Mouse (Mus musculus): ENCODE measurements around the gene Vps52. TPM values are rescaled to one million over a fixed set of nuclear protein-coding genes. Genes with fewer than 3 reads are reported as not detected.

Vps52 gene
- polyA plus RNA-seq, 1 experiment from 2014 or later = 35.3 TPM

DNA sequence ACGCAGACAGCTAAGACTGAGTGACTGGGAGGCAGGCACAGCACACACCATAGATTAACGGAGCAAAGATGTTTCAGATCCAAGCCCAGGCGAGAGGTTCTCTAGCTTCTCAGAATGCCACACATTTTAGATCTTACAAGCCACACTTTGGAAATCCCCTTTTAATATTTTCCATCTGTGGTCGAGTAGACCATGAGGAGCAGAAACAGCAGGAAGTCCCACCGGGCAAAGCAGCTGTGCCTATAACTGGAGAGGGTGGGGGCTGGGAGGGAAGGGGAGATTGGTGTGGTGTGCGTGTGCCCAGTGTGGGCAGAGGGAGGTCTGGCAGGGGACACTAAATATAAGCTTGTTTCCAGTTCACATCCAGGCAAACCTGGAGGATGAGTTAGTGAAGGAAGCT is 1.9 kb downstream of the Vps52 start:
- Histone ChIP-seq H3K27ac (ENCODE audit: low read depth) (no peak overlapping the region), H3K36me3 (ENCODE audit: control insufficient read depth, insufficient read depth, low read length) (peaks cover 62% of the 10 kb centered on the region), H3K4me3 (ENCODE audit: low read depth, low read length) (no peak overlapping the region), H3K9me3 (ENCODE audit: control insufficient read depth, low read length) (no peaks in the 10 kb centered on the region), H3K4me1 (replicated peaks; ENCODE audit: control insufficient read depth, insufficient read depth, low read length) (peaks cover 29% of the 10 kb centered on the region), H3K9ac (ENCODE audit: low read length) (no peak overlapping the region), H3K27me3 (replicated peaks; ENCODE audit: control insufficient read depth, insufficient read depth, low read length) (no peaks in the 10 kb centered on the region), H3K4me2 (ENCODE audit: low read length) (no peak overlapping the region)
- DNase-seq (ENCODE audit: low spot score) (no peak), ATAC-seq (replicated peaks; ENCODE audit: low FRiP score, low TSS enrichment, low read depth) (no peak)
- 91% methylated on average over 6 of the region's 6 CpGs for WGBS

DNA sequence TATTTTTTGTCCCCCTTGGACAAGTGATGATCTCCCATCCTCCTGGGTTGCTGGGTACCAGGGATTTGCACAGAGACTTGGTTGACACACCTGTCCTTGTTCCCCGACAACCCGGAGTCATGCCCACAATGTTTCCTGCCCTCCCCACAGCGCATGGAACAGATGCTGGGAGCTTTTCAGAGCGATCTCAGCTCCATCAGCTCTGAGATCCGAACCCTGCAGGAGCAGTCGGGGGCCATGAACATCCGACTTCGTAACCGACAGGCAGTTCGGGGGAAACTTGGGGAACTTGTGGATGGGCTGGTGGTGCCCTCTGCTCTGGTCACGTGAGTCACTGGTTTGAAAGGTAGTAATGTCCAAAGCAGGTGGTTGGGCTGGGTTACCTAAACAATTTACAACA is 2.8 kb downstream of the Vps52 start:
- DNase-seq (ENCODE audit: low spot score) = no peak
- Histone ChIP-seq H3K27ac (ENCODE audit: low read depth) (no peak overlapping the region), H3K4me2 (ENCODE audit: low read length) (no peak overlapping the region), H3K4me1 (replicated peaks; ENCODE audit: control insufficient read depth, insufficient read depth, low read length) (peaks cover 19% of the 10 kb centered on the region), H3K27me3 (replicated peaks; ENCODE audit: control insufficient read depth, insufficient read depth, low read length) (no peaks in the 10 kb centered on the region), H3K4me3 (ENCODE audit: low read depth, low read length) (no peak overlapping the region), H3K36me3 (ENCODE audit: control insufficient read depth, insufficient read depth, low read length) (peaks cover 62% of the 10 kb centered on the region), H3K9ac (ENCODE audit: low read length) (no peak overlapping the region), H3K9me3 (ENCODE audit: control insufficient read depth, low read length) (no peaks in the 10 kb centered on the region)
- WGBS = 94% methylated on average over 11 of the region's 11 CpGs
- ATAC-seq (replicated peaks; ENCODE audit: low FRiP score, low TSS enrichment, low read depth) = no peak

DNA sequence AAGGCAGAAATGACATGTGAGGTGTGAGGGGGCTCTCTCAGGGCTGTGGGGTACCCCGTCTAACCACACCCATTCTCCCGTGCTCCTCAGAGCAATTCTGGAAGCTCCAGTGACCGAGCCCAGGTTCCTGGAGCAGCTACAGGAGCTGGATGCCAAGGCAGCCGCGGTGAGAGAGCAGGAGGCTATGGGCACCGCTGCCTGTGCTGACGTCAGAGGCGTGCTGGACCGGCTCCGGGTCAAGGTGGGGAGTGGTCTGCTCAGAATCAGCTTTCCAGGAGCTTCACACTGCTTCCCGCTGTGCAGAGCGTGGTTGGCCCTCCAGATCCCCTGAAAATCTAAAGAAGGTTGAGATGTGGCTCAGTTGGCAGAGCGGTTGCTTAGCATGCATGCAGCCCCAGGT is 3.5 kb downstream of the Vps52 start:
- H3K9me3 ChIP-seq (ENCODE audit: control insufficient read depth, low read length) = no peaks in the 10 kb centered on the region
- H3K27ac ChIP-seq (ENCODE audit: low read depth) = no peak overlapping the region
- H3K4me3 ChIP-seq (ENCODE audit: low read depth, low read length) = no peak overlapping the region
- 95% methylated on average over 13 of the region's 13 CpGs for WGBS
- peaks cover 56% of the 10 kb centered on the region for H3K36me3 ChIP-seq (ENCODE audit: control insufficient read depth, insufficient read depth, low read length)
- H3K4me1 ChIP-seq (replicated peaks; ENCODE audit: control insufficient read depth, insufficient read depth, low read length) = peaks cover 13% of the 10 kb centered on the region
- ATAC-seq (replicated peaks; ENCODE audit: low FRiP score, low TSS enrichment, low read depth) (no peak), DNase-seq (ENCODE audit: low spot score) (no peak)
- no peak overlapping the region for H3K9ac ChIP-seq (ENCODE audit: low read length)
- no peak overlapping the region for H3K4me2 ChIP-seq (ENCODE audit: low read length)
- no peaks in the 10 kb centered on the region for H3K27me3 ChIP-seq (replicated peaks; ENCODE audit: control insufficient read depth, insufficient read depth, low read length)

DNA sequence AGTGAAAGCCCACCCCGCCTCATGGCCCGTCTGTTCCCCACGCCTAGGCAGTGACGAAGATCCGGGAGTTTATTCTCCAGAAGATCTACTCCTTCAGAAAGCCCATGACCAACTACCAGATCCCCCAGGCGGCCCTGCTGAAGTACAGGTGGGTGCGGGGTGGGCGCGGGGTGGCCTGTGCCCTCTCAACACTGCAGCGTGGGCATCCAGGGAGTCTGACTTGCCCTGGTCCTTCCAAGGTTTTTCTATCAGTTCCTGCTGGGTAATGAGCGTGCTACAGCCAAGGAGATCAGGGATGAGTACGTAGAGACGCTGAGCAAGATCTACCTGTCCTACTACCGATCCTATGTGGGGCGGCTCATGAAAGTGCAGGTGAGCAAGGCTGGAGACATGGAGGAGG is 4.3 kb downstream of the Vps52 start:
- H3K4me1 ChIP-seq (replicated peaks; ENCODE audit: control insufficient read depth, insufficient read depth, low read length) = peaks cover 7% of the 10 kb centered on the region; the same call in 1 of the 2 replicates
- WGBS = 94% methylated on average over 15 of the region's 15 CpGs
- H3K27me3 ChIP-seq (replicated peaks; ENCODE audit: control insufficient read depth, insufficient read depth, low read length) = no peaks in the 10 kb centered on the region
- no peak overlapping the region for H3K4me3 ChIP-seq (ENCODE audit: low read depth, low read length)
- no peak overlapping the region for H3K9ac ChIP-seq (ENCODE audit: low read length)
- no peak overlapping the region for H3K4me2 ChIP-seq (ENCODE audit: low read length)
- ATAC-seq (replicated peaks; ENCODE audit: low FRiP score, low TSS enrichment, low read depth) = no peak
- H3K36me3 ChIP-seq (ENCODE audit: control insufficient read depth, insufficient read depth, low read length) = peaks cover 52% of the 10 kb centered on the region
- H3K9me3 ChIP-seq (ENCODE audit: control insufficient read depth, low read length) = no peaks in the 10 kb centered on the region
- H3K27ac ChIP-seq (ENCODE audit: low read depth) = no peak overlapping the region
- no peak for DNase-seq (ENCODE audit: low spot score)

GRCm38 (mm10) chr17:33962876-33963275 is 7.3 kb downstream of the Vps52 start:
- Histone ChIP-seq H3K4me2 (ENCODE audit: low read length) (no peak overlapping the region), H3K9ac (ENCODE audit: low read length) (no peak overlapping the region), H3K4me1 (replicated peaks; ENCODE audit: control insufficient read depth, insufficient read depth, low read length) (no peaks in the 10 kb centered on the region), H3K9me3 (ENCODE audit: control insufficient read depth, low read length) (no peaks in the 10 kb centered on the region), H3K4me3 (ENCODE audit: low read depth, low read length) (no peak overlapping the region), H3K36me3 (ENCODE audit: control insufficient read depth, insufficient read depth, low read length) (peaks cover 63% of the 10 kb centered on the region), H3K27me3 (replicated peaks; ENCODE audit: control insufficient read depth, insufficient read depth, low read length) (no peaks in the 10 kb centered on the region), H3K27ac (ENCODE audit: low read depth) (no peak overlapping the region)
- 92% methylated on average over 7 of the region's 7 CpGs for WGBS
- ATAC-seq (replicated peaks; ENCODE audit: low FRiP score, low TSS enrichment, low read depth) (no peak), DNase-seq (ENCODE audit: low spot score) (no peak)

DNA sequence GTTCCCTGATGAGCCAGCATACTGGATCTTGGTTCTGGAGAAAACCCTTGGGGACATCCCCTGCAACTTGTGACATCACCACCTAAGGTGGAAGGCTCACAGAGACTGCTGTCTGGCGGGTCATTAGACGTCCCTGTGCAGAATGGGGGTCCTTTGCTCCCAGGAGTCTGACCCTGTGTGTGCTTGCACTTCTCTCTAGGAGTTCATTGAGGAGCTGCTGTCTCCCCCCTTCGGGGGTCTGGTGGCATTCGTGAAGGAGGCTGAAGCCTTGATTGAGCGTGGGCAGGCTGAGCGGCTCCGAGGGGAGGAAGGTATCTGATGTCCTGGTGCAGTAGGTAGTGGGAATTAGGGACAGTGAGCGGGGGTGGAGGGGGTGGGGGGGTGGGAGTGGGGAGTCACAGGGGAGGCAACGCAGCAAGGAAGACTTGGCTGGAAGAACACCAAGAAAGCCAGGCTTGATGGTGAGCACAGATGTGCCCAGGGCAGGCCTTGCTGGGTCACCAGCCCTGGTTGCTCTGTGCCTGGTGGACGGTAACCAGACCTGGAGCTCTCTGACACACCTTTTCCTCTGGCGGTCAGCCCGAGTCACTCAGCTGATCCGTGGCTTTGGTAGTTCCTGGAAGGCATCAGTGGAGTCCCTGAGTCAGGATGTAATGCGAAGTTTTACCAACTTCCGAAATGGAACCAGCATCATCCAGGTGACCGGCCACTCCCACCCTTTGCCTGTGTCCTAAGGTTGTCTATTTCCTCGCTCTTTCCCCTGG is 9.7 kb downstream of the Vps52 start:
- no peak overlapping the region for H3K9ac ChIP-seq (ENCODE audit: low read length)
- no peaks in the 10 kb centered on the region for H3K9me3 ChIP-seq (ENCODE audit: control insufficient read depth, low read length)
- no peak overlapping the region for H3K27ac ChIP-seq (ENCODE audit: low read depth)
- ATAC-seq (replicated peaks; ENCODE audit: low FRiP score, low TSS enrichment, low read depth) (no peak), DNase-seq (ENCODE audit: low spot score) (no peak)
- WGBS = 87% methylated on average over 17 of the region's 17 CpGs
- no peak overlapping the region for H3K4me2 ChIP-seq (ENCODE audit: low read length)
- no peaks in the 10 kb centered on the region for H3K4me1 ChIP-seq (replicated peaks; ENCODE audit: control insufficient read depth, insufficient read depth, low read length)
- H3K27me3 ChIP-seq (replicated peaks; ENCODE audit: control insufficient read depth, insufficient read depth, low read length) = no peaks in the 10 kb centered on the region
- H3K36me3 ChIP-seq (ENCODE audit: control insufficient read depth, insufficient read depth, low read length) = peaks cover 43% of the 10 kb centered on the region
- no peak overlapping the region for H3K4me3 ChIP-seq (ENCODE audit: low read depth, low read length)

DNA sequence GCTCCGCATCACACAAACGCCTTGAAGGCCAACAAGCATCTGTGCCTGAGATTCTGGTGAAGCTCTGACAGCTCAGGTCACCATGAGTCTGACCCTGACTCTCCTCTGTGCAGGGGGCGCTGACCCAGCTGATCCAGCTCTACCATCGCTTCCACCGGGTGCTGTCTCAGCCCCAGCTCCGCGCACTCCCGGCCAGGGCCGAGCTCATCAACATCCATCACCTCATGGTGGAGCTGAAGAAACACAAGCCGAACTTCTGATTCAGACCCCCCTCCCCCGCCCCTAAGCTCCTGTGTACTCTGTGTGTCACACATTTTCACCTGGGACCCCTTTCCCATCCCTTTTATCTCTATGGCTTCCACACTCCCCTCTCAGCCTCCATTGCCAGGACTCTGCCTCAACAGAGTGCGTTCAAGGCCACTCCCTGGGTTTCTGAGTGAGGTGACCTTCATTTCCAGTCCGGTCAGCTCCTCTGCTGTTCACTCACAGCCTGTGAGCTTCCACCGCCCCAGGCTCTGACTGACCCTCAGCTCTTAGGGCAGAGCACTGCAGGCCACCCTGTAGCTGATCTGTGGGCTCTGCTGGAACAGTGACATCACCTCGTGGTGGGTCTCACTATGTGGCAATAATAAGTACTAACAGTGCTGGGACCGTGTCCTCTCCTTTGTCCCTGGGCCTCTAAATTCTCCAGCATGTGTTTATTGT is 10.4 kb downstream of the Vps52 start:
- no peak for DNase-seq (ENCODE audit: low spot score)
- no peaks in the 10 kb centered on the region for H3K9me3 ChIP-seq (ENCODE audit: control insufficient read depth, low read length)
- ATAC-seq (replicated peaks; ENCODE audit: low FRiP score, low TSS enrichment, low read depth) = no peak
- H3K4me3 ChIP-seq (ENCODE audit: low read depth, low read length) = no peak overlapping the region
- H3K36me3 ChIP-seq (ENCODE audit: control insufficient read depth, insufficient read depth, low read length) = peaks cover 38% of the 10 kb centered on the region
- no peak overlapping the region for H3K9ac ChIP-seq (ENCODE audit: low read length)
- H3K27ac ChIP-seq (ENCODE audit: low read depth) = no peak overlapping the region
- 85% methylated on average over 16 of the region's 16 CpGs for WGBS
- no peaks in the 10 kb centered on the region for H3K4me1 ChIP-seq (replicated peaks; ENCODE audit: control insufficient read depth, insufficient read depth, low read length)
- H3K4me2 ChIP-seq (ENCODE audit: low read length) = no peak overlapping the region
- H3K27me3 ChIP-seq (replicated peaks; ENCODE audit: control insufficient read depth, insufficient read depth, low read length) = no peaks in the 10 kb centered on the region

DNA sequence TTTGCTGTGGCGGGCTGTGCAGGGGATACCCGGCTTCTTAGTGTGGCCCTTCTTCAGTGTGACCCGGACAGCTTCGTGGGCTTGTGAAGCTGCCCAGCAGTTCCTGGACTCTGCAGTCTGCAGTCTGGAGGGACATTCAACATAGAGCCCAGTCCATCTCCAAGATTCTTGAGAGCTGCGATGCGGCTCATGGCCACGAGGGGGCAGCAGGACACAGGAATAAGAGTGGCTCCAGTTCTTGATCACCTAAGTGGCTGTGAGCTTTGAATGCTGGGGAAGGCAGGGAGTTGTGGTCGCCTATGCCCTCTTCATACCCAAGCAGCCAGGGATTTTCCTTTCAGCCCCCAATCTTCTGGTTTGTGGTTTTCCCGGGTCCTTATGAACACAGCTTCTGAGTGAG is 12.9 kb downstream of the Vps52 start:
- Histone ChIP-seq H3K9ac (ENCODE audit: low read length) (no peak overlapping the region), H3K9me3 (ENCODE audit: control insufficient read depth, low read length) (no peaks in the 10 kb centered on the region), H3K4me3 (ENCODE audit: low read depth, low read length) (no peak overlapping the region), H3K36me3 (ENCODE audit: control insufficient read depth, insufficient read depth, low read length) (peaks cover 13% of the 10 kb centered on the region; the same call in 1 of the 2 replicates), H3K4me1 (replicated peaks; ENCODE audit: control insufficient read depth, insufficient read depth, low read length) (no peaks in the 10 kb centered on the region), H3K27me3 (replicated peaks; ENCODE audit: control insufficient read depth, insufficient read depth, low read length) (no peaks in the 10 kb centered on the region), H3K4me2 (ENCODE audit: low read length) (no peak overlapping the region), H3K27ac (ENCODE audit: low read depth) (no peak overlapping the region)
- ATAC-seq (replicated peaks; ENCODE audit: low FRiP score, low TSS enrichment, low read depth) (peak; percentile 50; the same call in 1 of the 2 replicates), DNase-seq (ENCODE audit: low spot score) (peak; percentile 94)
- WGBS = 5% methylated on average over 9 of the region's 9 CpGs

Measured in intestine, embryonic 14.5 days (tissue).